Mouse (Mus musculus) left cerebral cortex, adult 6 months (tissue): ENCODE results near the gene Vmn2r88. TPM values are rescaled to one million over a fixed set of nuclear protein-coding genes. Genes with fewer than 3 reads are reported as not detected.

Source experiments
- long read RNA-seq, 2 experiments: library from polyadenylated mRNA; unstranded; transcript quantifications; one replicate each; pipeline ENCODE4 v2.0.0; 2019 to 2020
- polyA plus RNA-seq: library from polyadenylated mRNA; unstranded; fragments of <200 nt; fragmentation: Nextera tagmentation; gene quantifications from 2 replicates; pipeline ENCODE4 v1.2.3, GENCODE M21; 2021

Gene Vmn2r88
- not detected in 2 replicates for polyA plus RNA-seq
- long read RNA-seq, experiment 1: 0 reads
- long read RNA-seq, experiment 2: 0 reads

GRCm38 (mm10) chr14:51410520-51410919 lies at the start of gene Vmn2r88:
Vmn2r88 (plus strand) TSS chr14:51410820.

GRCm38 (mm10) chr14:51361456-51361855 lies 49.2 kb upstream of the Vmn2r88 start, which contains the start of gene Gm7247:
Gm7247 (plus strand) TSS chr14:51361756.

GRCm38 (mm10) chr14:51451557-51451956 lies 40.9 kb downstream of the Vmn2r88 start, which contains the start of gene Vmn2r89:
Vmn2r89 (plus strand) TSS chr14:51451857.

Other genes with a start within 250 kb of the Vmn2r88 start
- gene Rnase2b, start 248.6 kb upstream of the Vmn2r88 start, polyA plus RNA-seq: not detected in 2 replicates
- gene Ang2, start 211.7 kb upstream of the Vmn2r88 start, polyA plus RNA-seq: not detected in 2 replicates
- gene Ear14, start 207.4 kb upstream of the Vmn2r88 start, polyA plus RNA-seq: not detected in 2 replicates
- not detected in 2 replicates for gene Rnase2a, start 154.7 kb upstream of the Vmn2r88 start, polyA plus RNA-seq
- not detected in 2 replicates for gene Gm7247, start 49.1 kb upstream of the Vmn2r88 start, polyA plus RNA-seq
- gene Vmn2r89, start 41.0 kb downstream of the Vmn2r88 start, polyA plus RNA-seq: not detected in 2 replicates
- gene Gm5622, start 142.0 kb downstream of the Vmn2r88 start, polyA plus RNA-seq: not detected in 2 replicates
- not detected in 2 replicates for gene Gm17175, start 163.2 kb downstream of the Vmn2r88 start, polyA plus RNA-seq
- gene Gm17174, start 181.3 kb downstream of the Vmn2r88 start, polyA plus RNA-seq: not detected in 2 replicates
- gene Gm17078, start 200.5 kb downstream of the Vmn2r88 start, polyA plus RNA-seq: not detected in 2 replicates
- not detected in 2 replicates for gene Gm4181, start 224.8 kb downstream of the Vmn2r88 start, polyA plus RNA-seq